Mouse (Mus musculus) lung, postnatal 25 days (tissue): Measurements from ENCODE around the gene Ssx2ip.
"Not testable (repeated sequence)": the region's sequence is repeated elsewhere in the genome, so short reads cannot be mapped to it uniquely, and the experiment has no call there.

Experiments
- DNase-seq: peaks from one replicate; pipeline ENCODE4 v3.0.0; 2022; ENCODE audit warnings: low spot score

Gene Ssx2ip

GRCm38 (mm10) chr3:146403770-146404169 lies 672 bp upstream of the Ssx2ip start:
- no peak for DNase-seq

GRCm38 (mm10) chr3:146405213-146406006 lies 968 bp downstream of the Ssx2ip start:
- no peak for DNase-seq

GRCm38 (mm10) chr3:146406007-146406341 lies 1.5 kb downstream of the Ssx2ip start:
- peak; percentile 79 for DNase-seq

- no peak for DNase-seq
Observed at GRCm38 (mm10) chr3:146407086-146407721, 2.8 kb downstream of the Ssx2ip start.

- DNase-seq, result no peak
Observed at GRCm38 (mm10) chr3:146410114-146410513, 5.7 kb downstream of the Ssx2ip start.

GRCm38 (mm10) chr3:146412008-146412407 lies 7.6 kb downstream of the Ssx2ip start:
- DNase-seq, result no peak

- DNase-seq, result no peak
Observed at GRCm38 (mm10) chr3:146412480-146412879, 8.0 kb downstream of the Ssx2ip start.

GRCm38 (mm10) chr3:146413016-146413415 lies 8.6 kb downstream of the Ssx2ip start:
- DNase-seq, result no peak

GRCm38 (mm10) chr3:146413992-146414391 lies 9.6 kb downstream of the Ssx2ip start:
- no peak for DNase-seq

- no peak for DNase-seq
Observed at GRCm38 (mm10) chr3:146414555-146414954, 10.1 kb downstream of the Ssx2ip start.

- DNase-seq, result no peak
Observed at GRCm38 (mm10) chr3:146417873-146418272, 13.4 kb downstream of the Ssx2ip start.

- no peak for DNase-seq
Observed at GRCm38 (mm10) chr3:146418901-146419300, 14.5 kb downstream of the Ssx2ip start.

GRCm38 (mm10) chr3:146419534-146419933 lies 15.1 kb downstream of the Ssx2ip start:
- no peak for DNase-seq

- no peak for DNase-seq
Observed at GRCm38 (mm10) chr3:146419992-146420537, 15.6 kb downstream of the Ssx2ip start.

- no peak for DNase-seq
Observed at GRCm38 (mm10) chr3:146421787-146422186, 17.3 kb downstream of the Ssx2ip start.

- DNase-seq, result no peak
Observed at GRCm38 (mm10) chr3:146423710-146424109, 19.3 kb downstream of the Ssx2ip start.

GRCm38 (mm10) chr3:146424306-146424900 lies 20.0 kb downstream of the Ssx2ip start:
- no peak for DNase-seq

- no peak for DNase-seq
Observed at GRCm38 (mm10) chr3:146425902-146426301, 21.5 kb downstream of the Ssx2ip start.

- no peak for DNase-seq
Observed at GRCm38 (mm10) chr3:146426489-146426888, 22.0 kb downstream of the Ssx2ip start.

- not testable (repeated sequence) for DNase-seq
Observed at GRCm38 (mm10) chr3:146433063-146433462, 28.6 kb downstream of the Ssx2ip start.

GRCm38 (mm10) chr3:146433681-146434350 lies 29.4 kb downstream of the Ssx2ip start:
- no peak for DNase-seq

- no peak for DNase-seq
Observed at GRCm38 (mm10) chr3:146434686-146435085, 30.2 kb downstream of the Ssx2ip start.
